Mouse (Mus musculus) ZHBTc4 (cell line): Measurements from ENCODE around the gene Sde2.

ENCODE experiments used
- DNase-seq: peaks from one replicate; pipeline ENCODE4 v3.0.0-alpha.2; 2011; ENCODE audit warnings: low read depth, low spot score

Sde2 gene

DNA sequence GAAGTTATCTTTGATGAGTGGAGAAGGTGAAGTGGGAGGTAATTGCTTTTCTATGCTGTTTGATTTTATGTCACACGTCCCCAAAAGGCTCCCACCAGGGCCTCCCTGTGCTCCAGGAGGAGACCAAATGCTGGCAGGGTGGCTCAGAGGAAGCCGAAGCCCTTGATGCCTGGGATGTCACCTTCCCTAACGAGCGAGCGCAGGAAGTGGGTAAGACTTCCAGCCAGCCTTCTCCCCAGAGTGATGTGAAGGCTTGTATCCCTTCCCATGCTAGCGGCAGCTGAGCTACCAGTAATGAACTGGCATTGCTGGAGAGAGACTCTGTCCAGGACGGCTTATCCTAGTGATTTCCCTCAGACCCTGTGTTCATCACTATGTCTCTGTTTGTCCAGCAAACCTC, 32.8 kb downstream of the Sde2 start:
- no peak for DNase-seq

- no peak for DNase-seq
These were observed 33.6 kb downstream of the Sde2 start for GRCm38 (mm10) chr1:180884484-180884883.

GRCm38 (mm10) chr1:180888556-180889042, 37.7 kb downstream of the Sde2 start:
- peak; percentile 99 for DNase-seq

DNA sequence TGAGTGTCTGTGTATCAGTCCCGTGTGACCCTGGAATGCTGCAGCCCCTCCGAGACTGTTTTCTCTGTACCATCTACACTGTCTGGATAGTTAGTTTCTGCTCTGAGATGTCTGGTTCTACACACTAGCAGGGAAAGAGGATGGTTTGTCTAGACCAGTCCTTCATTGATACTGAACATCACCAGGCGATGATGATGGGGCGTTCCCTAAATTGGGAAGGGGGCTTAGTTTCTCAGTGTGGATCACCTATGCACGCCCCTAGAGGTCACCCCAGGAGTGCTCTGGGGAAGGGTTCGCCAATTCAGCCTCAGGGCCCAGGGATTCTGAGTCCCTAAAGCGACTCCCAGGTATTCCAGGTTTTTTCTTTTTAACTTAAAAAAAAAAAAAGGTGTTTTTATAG, 38.2 kb downstream of the Sde2 start:
- DNase-seq = peak; percentile 73

DNA sequence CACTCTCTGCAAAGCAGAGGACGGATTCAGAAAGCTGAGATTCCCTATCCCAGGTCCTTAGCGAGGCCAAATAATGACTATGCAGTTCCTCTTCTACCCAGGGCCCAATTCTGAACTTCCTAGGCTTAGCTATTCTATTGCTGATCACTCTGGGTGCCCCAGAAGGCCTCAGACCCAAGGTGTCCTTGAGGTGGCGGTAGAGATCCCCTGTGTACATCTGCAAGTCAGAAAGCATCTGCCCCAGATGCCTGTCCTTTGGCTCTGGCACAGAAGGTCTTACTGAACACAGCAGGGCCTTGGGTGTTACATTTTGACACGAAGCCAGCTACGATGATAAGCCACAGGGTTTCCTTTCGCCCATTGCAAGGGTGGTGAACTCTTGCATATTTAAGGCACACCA, 38.9 kb downstream of the Sde2 start:
- DNase-seq = peak; percentile 92

DNA sequence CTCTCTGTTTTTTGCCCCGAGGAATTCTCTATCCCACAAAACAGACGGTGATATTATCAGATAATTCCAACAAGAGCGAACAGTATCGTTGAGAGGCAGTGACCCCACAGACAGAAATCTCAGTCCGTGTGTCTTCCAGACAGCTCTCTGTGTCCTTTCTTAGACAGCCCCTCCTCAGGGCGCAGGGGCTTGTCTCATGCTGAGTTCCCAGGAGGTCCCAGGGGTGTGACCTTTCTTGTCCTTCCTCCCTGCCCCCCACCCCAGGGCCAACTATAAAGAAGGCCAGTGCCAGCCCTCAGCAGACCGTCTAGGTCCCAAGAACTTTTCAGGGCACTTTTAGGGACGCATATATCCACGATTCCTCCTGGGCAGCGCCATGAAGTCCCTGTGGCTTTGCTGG, 41.9 kb downstream of the Sde2 start, which contains the start of gene Lefty2:
Gene Lefty2, plus strand, starts transcription at position 301 of the 400 bp plus-strand sequence.
- no peak for DNase-seq

DNA sequence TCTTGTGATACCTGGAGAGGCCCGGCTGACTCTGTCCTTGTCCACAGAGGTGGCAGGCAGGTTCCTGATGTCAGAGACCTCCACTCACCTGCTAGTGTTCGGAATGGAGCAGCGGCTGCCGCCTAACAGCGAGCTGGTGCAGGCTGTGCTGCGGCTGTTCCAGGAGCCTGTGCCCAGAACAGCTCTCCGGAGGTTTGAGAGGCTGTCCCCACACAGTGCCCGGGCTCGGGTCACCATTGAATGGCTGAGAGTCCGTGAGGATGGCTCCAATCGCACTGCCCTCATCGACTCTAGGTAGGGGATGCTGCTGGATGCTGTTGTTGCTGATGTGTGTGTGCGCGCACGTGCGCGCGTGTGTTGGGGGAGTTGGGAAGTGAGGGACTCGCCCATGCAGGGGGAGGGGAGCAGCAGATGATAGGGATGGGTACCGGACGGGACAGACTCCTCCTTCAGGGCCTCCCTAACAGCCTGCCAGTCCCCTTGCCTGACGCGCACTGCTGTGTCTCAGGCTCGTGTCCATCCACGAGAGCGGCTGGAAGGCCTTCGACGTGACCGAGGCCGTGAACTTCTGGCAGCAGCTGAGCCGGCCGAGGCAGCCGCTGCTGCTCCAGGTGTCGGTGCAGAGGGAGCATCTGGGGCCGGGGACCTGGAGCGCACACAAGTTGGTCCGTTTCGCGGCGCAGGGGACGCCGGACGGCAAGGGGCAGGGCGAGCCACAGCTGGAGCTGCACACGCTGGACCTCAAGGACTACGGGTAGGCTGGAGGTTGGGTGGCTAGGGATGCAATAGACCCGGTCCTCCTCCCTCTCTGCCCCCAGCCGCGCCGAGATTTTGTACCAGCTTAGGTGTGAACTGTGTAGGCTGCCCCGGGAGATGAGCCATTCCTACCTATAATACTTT, 43.4 kb downstream of the Sde2 start:
- peak; percentile 81 for DNase-seq

GRCm38 (mm10) chr1:180901107-180901506, 50.2 kb downstream of the Sde2 start:
- peak; percentile 76 for DNase-seq

DNA sequence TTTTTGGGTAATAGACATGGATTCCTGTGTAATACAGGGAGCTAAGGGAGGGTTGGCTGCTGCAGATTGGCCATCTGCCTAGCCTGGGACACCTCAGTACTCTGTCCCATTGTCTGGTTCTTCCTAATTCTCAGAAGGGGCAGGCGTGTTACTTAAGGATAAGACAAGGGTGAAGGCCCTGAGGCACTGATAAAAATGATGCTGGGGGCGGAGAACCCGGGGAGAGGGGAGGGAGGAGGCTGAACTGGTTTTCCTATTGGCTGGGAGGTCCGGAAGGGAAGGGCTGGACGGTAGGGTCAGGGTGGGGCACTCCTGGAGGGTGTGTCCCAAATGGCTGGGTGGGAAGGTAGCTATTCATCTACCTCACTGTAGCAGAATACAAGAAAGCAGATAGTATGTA, 52.0 kb downstream of the Sde2 start:
- DNase-seq = peak; percentile 89

DNA sequence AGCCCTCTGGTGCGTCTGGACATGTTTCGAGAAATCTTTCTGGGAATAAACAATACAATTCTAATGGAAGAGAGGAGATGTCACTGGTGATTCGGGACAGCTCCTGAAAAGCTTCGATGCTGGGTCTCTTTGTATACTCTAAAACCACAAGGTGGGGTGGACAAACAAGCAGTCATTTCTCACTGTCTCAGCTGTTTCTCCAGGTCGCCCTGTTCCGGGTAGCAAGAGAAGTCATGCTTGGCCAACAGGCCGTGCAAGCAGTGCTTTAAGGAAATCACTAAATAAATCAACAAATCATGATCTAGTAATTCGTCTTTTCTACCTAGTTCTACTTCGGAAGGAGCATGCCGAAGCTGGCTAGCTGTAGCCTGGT, 52.7 kb downstream of the Sde2 start:
- DNase-seq = no peak

- DNase-seq = peak; percentile 98
These were observed 53.3 kb downstream of the Sde2 start, which contains the start of gene Pycr2 for GRCm38 (mm10) chr1:180904039-180904814. Pycr2 (plus strand) TSS chr1:180904293.

DNA sequence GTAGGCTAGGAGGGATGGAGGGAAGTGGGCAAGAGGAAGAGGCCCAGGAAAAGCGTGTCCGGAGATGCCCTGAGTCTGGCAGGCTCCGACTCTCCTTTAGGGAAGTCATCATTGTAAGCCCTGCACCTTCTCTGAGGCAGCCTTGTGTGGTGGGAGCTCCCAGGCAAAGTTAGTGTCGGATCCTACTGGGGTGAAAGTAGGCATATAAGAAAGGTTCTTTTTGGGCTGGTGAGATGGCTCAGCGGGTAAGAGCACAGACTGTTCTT, 53.8 kb downstream of the Sde2 start:
- no peak for DNase-seq

DNA sequence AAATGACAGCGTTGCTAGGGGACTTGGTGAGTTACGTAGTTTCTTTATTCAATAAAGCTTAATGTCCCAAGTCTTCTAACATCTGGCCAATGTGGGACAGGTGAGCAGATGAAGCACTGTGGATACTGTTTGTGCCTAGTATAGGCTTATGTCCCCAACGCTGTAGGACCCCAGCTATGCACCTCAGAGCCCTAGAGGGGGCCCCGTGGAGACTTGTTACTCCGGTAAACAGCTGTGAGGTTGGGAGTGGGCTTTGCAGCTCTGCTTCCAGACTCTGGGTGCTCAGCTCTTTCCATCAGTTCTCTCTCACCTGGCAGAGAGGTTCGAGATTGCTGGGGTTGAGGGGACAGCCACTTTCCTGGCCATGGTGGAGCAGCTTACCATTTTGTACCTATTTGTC, 54.4 kb downstream of the Sde2 start:
- DNase-seq = no peak

GRCm38 (mm10) chr1:180905876-180906275, 54.9 kb downstream of the Sde2 start:
- no peak for DNase-seq

- peak; percentile 59 for DNase-seq
These were observed 55.7 kb downstream of the Sde2 start for GRCm38 (mm10) chr1:180906461-180907147.

DNA sequence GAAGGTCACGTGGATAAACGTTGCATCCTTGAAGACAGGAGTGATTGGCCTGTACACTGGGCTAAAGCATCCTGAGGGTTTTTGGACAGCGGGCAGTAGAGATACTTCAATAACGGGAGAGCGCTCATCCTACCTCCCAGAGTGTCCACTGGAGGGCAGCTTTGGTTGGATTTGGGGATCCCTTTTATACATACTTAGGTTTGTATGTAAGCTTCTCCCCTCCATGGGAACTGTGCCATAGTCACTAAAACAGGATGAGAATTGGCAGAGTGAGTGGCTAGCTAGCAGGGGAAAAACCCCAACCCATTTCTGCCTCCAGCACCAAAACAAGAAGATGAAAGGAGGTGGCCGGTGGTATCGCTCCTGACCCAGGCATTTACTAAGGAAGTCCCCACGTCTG, 60.2 kb downstream of the Sde2 start:
- no peak for DNase-seq

DNA sequence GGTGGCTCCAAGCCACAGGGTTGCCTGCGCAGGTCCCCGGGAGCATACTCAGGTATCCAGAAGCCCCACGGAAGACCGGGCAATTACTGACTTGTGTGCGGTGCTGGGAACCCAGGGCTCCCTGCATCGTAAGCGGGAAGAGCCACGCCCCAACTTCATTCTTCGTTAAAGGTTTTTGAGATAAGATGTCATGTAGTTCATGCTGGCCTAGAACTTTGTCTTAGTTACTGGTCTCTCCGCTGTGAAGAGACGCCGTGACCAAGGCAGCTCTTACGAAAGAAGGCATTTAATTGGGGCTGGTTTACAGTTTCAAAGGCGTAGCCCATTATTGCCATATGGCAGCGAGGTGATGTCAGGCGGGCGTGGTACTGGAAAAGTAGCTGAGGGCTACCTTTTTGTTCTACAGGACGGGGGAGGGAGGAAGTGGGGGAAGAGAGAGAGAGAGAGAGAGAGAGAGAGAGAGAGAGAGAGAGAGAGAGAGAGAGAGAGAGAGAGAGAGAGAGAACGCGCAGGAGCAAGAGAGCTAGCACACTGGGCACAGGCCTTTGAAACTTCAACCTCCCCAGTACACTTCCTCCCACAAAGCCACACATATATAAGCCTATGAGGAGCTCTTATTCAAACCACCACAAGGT, 60.8 kb downstream of the Sde2 start:
- no peak for DNase-seq

DNA sequence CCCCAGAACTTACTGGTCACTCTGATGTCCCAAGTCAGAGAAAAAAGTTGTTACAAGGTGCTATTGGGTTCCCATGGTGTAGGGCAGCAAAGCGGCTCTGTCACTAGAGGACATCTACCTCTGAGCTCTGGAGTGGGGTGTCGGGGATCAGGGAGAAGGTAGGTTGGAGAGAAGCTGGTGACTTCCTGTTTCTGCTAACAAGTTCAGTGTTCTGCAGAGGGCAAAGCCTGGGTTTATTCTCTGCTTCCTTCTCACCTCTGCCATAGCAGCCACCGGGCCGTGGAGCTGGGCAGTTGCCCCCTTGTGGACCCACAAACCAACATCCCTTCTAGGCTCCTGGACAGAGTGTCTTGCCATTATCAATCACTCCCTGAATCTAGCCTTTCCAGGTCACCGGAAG, 61.9 kb downstream of the Sde2 start:
- no peak for DNase-seq

DNA sequence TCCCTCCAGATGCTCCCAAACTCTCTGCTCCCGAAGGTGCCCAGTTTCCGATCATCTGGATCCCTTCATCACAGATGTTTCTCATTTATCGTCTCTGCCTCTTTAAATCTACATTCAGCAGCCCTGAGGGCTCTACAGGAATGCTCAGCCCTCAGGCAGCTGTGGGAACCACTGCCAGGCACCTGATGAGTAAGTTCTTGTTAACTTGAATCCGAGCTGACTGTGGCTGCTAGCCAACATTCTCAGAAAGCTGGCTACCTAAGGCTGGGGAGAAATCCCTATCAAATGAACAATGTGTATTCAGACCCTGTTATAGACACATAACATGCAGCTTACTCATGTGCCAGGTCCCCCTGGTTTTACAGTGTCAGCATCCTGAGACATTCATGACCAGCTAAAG, 62.9 kb downstream of the Sde2 start:
- DNase-seq = no peak

DNA sequence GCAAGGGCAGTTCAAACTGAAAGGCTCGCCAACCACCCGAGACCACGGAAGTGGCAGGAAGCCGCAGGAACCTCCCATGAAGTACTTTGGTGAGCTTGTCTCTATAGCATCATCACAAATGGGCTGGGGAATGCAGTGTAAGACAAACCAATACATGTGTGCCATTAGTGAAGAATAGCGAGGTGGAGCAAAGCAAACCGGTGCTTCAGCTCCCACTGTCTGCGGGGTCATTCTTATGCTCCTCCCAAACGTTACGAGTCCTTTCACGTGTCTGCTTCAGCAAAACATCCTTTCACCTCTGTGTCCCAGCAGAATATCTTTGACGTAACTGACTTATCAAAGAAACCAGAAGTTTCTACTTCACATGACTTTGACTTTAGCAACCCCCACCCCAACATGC, 65.5 kb downstream of the Sde2 start:
- no peak for DNase-seq

DNA sequence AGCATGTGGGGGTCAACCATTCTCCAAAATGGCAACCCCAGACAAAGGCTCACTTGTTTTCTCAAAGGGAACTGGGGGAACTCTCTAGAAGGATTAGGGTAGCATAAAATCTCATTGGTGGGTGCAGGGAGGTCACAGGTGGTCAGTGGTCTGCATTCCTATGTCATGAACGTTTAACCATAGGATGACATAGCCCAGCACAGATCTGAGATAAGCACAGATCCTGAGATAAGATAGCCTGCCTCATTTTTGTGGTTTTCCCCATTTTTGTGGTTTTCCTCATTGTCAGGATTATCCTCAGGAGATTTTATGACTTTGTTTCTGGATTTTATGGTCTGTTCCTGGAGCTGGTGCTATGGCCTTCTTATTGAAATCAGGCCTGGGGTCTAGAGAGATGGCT, 66.1 kb downstream of the Sde2 start:
- no peak for DNase-seq
